Mouse (Mus musculus) cortical plate, adult 2 months (tissue): ENCODE results near the gene Preb. TPM values are rescaled to one million over a fixed set of nuclear protein-coding genes. Genes with fewer than 3 reads are reported as not detected.

Source experiments
- H3K27ac ChIP-seq: fragments of 200-500 bp; 2 replicates; pipeline ENCODE4 v1.5.1; 2012; ENCODE audit warnings: low read length, control low read depth, inconsistent platforms; ENCODE audit not compliant: insufficient read depth
- H3K4me1 ChIP-seq: fragments of 200-500 bp; 2 replicates; pipeline ENCODE4 v1.6.1; 2011; ENCODE audit warnings: low read length; ENCODE audit not compliant: control insufficient read depth, insufficient read depth
- H3K4me3 ChIP-seq: fragments of 200-500 bp; 2 replicates; pipeline ENCODE4 v1.5.1; 2011; ENCODE audit warnings: mild to moderate bottlenecking, low read length, control low read depth; ENCODE audit not compliant: insufficient read depth
- CTCF ChIP-seq: fragments of 200-500 bp; IDR thresholded peaks from 2 replicates; pipeline ENCODE4 v1.5.1; 2011; ENCODE audit warnings: mild to moderate bottlenecking, control low read depth, low read length; ENCODE audit not compliant: insufficient read depth; ENCODE audit errors: extremely low read depth
- POLR2A ChIP-seq: fragments of 200-500 bp; IDR thresholded peaks from 2 replicates; pipeline ENCODE4 v1.6.1; 2011; ENCODE audit warnings: mild to moderate bottlenecking, low read length, control low read depth; ENCODE audit not compliant: insufficient read depth; ENCODE audit errors: extremely low read depth
- polyA plus RNA-seq: library from polyadenylated mRNA; depleted of rRNA; stranded (reverse); fragments of >200 nt; gene quantifications from 2 replicates; pipeline ENCODE4 v1.2.3, GENCODE M21; 2012; rRNA removed

Preb gene
- polyA plus RNA-seq: 183 and 209 TPM in 2 replicates

DNA sequence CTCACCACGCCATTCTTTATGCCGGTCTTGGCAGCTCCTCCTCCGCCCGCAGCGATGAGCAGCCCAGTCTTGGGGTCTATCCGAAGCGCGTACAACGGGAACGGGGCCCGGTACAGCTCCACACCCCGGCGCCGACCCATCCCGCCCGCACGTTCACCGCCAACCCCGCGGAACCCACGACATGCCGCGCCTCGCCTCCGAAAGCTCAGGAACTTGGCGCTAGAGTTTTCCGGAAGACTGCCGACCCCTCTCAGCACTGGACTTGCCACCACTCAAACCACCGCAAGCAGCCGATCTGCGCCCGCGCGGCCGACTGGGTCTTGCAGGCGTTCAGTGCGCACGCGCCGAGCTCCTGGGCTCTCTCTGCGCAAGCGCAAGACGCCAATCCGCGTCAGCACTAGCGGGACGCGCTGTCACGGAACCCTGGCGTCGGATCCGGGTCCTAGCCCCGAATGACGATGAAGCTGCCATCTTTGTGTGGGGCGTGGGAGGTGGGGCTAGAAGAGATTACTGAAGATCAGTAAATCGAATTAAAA lies at the start of gene Preb:
Preb (minus strand) TSS at position 396 of the 536 bp plus-strand sequence.
- peak; percentile 89 for TF ChIP-seq POLR2A
- no peak for TF ChIP-seq CTCF
- peaks cover 14% of the 10 kb centered on the region for H3K4me1 ChIP-seq
- peak within 1 kb of the TSS; percentile 92 for H3K4me3 ChIP-seq

DNA sequence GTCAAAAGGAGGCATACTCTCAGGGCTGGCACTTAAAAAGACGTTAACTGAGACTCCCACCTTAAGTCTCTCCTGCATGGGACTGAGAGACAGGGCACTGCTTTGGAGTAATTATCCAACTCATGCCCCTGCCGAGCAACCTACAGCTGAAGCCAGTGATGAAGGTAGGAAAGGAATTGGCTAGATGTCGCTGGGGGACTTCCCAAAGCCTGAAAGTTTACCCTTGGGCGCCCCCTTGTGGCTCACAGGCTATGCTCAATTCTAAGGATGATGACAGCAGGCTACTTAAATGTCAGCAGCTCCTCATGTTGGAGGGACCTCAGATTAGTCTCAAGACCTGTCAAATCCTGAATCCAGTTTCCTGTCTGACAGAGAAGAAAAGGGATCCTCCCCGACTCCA lies 44.0 kb upstream of the Preb start:
- TF ChIP-seq CTCF (peak; percentile 80), POLR2A (no peak)
- no peak overlapping the region for H3K4me3 ChIP-seq
- no peak overlapping the region for H3K27ac ChIP-seq
- no peaks in the 10 kb centered on the region for H3K4me1 ChIP-seq

More for the DNA sequence above, at the start of gene Preb:
- peak within 1 kb of the TSS; percentile 49; the same call in 1 of the 2 replicates for H3K27ac ChIP-seq

- Histone ChIP-seq H3K4me3 (no peak overlapping the region), H3K4me1 (no peaks in the 10 kb centered on the region), H3K27ac (no peak overlapping the region)
- TF ChIP-seq POLR2A (no peak), CTCF (0 out of 2 replicates have a peak, but pooled peaks have one; percentile 5)
Observed at GRCm38 (mm10) chr5:31001560-31001959, 41.4 kb upstream of the Preb start.

DNA sequence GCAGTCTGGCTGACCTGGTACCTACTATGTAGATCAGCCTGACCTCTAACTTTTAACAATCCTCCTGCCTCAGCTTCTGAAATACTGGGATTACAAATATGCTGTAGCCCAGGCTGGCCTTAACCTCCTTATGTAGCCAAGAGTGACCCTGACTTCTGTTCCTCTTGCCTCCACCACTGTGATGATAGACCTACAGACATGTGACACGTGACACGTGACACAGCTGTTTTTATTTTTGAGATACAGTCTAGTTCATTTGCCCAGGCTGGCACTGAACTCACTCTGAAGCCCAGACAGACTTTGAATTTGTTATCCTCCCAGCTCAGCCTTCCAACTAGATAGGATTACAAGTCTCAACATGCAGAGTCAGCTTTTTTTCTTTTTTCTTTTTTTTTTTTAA lies 40.8 kb upstream of the Preb start:
- Histone ChIP-seq H3K27ac (no peak overlapping the region), H3K4me1 (no peaks in the 10 kb centered on the region), H3K4me3 (no peak overlapping the region)
- TF ChIP-seq POLR2A (no peak), CTCF (no peak)

DNA sequence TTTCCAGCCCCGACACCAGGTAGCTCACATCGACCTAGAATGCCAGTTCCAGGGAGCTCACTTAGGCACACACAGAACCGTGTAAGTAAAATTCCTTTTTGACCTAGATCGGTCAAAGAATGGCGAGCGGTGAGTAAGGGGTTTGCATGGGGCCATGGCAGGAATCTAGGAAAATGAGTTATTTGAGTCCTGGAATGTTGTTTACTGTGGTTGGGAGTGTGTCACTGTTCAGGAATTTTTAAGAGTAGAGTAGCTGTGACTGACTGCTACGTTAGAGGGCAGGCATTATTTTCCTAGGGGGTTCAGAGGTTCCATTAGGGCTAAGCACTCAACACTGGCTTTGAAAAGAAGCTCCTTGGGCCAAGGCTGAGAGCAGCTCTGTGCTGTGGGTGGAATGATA lies 40.0 kb upstream of the Preb start:
- H3K4me3 ChIP-seq: no peak overlapping the region
- TF ChIP-seq CTCF (no peak), POLR2A (no peak)
- no peak overlapping the region for H3K27ac ChIP-seq
- H3K4me1 ChIP-seq: peaks cover 2% of the 10 kb centered on the region; the same call in 1 of the 2 replicates

GRCm38 (mm10) chr5:30999324-30999723 lies 39.2 kb upstream of the Preb start:
- H3K4me3 ChIP-seq: no peak overlapping the region
- TF ChIP-seq POLR2A (no peak), CTCF (no peak)
- no peak overlapping the region for H3K27ac ChIP-seq
- peaks cover 5% of the 10 kb centered on the region for H3K4me1 ChIP-seq

- Histone ChIP-seq H3K4me1 (peaks cover 9% of the 10 kb centered on the region), H3K4me3 (no peak overlapping the region), H3K27ac (no peak overlapping the region)
- TF ChIP-seq POLR2A (no peak), CTCF (peak; percentile 67)
Observed at GRCm38 (mm10) chr5:30998306-30998705, 38.1 kb upstream of the Preb start.

GRCm38 (mm10) chr5:30994910-30995635 lies 34.9 kb upstream of the Preb start:
- H3K4me1 ChIP-seq: peaks cover 11% of the 10 kb centered on the region
- H3K27ac ChIP-seq: no peak overlapping the region
- TF ChIP-seq CTCF: no peak
- no peak for TF ChIP-seq POLR2A
- no peak overlapping the region for H3K4me3 ChIP-seq

- H3K27ac ChIP-seq: peak overlapping the region; percentile 76
- H3K4me3 ChIP-seq: no peak overlapping the region
- H3K4me1 ChIP-seq: peaks cover 11% of the 10 kb centered on the region
- TF ChIP-seq POLR2A (no peak), CTCF (no peak)
Observed at GRCm38 (mm10) chr5:30994074-30994473, 33.9 kb upstream of the Preb start.
